Mouse (Mus musculus) heart, postnatal 14 days (tissue): Measurements from ENCODE around the gene Khdc1b. TPM values are rescaled to one million over a fixed set of nuclear protein-coding genes. Genes with fewer than 3 reads are reported as not detected.
"Not testable (repeated sequence)": the region's sequence is repeated elsewhere in the genome, so short reads cannot be mapped to it uniquely, and the experiment has no call there.

Source experiments
- DNase-seq, 2 experiments: peaks; one replicate each; pipeline ENCODE4 v3.0.0; 2021 to 2022
- intact Hi-C: fragments of 180-260 bp; cut with DNase I; formaldehyde crosslinking; loops from one replicate; pipeline ENCODE4 v1.15.1; 2025
- long read RNA-seq, 2 experiments: library from polyadenylated mRNA; stranded (forward); transcript quantifications; one replicate each; pipeline ENCODE4 v2.0.0; 2021
- total RNA-seq, 2 experiments: library from RNA; stranded (reverse); gene quantifications; 2 replicates each; pipeline ENCODE4 v1.2.3; 2021

Khdc1b gene
- total RNA-seq: not detected
- long read RNA-seq, experiment 1: 0 reads
- long read RNA-seq, experiment 2: 0 reads

GRCm38 (mm10) chr1:21383256-21383655 is at the start of gene Khdc1b:
TSS of gene Khdc1b (plus strand) at chr1:21383556.
- DNase-seq: no peak
- intact Hi-C loops: no loop called here

- intact Hi-C loops: no loop called here
- DNase-seq: no peak
Observed at GRCm38 (mm10) chr1:21335836-21336235, 47.5 kb upstream of the Khdc1b start.

- DNase-seq: no peak
- intact Hi-C loops: loop anchor here (10.0 kb wide), 1 partner anchor 406 kb away; no protein-coding TSS in a partner anchor
Observed at GRCm38 (mm10) chr1:21340745-21341144, 42.6 kb upstream of the Khdc1b start.

GRCm38 (mm10) chr1:21344253-21344652 is 39.1 kb upstream of the Khdc1b start:
- DNase-seq: peak; percentile 55 to 74
- intact Hi-C loops: loop anchor here (2.0 to 10.0 kb wide), 2 partner anchors 125 to 409 kb away; partner anchors contain the start of gene Tmem14a

GRCm38 (mm10) chr1:21344752-21345151 is 38.6 kb upstream of the Khdc1b start:
- intact Hi-C loops: loop anchor here (2.0 to 10.0 kb wide), 3 partner anchors 126 to 410 kb away; partner anchors contain the start of gene Tmem14a
- not testable (repeated sequence) for DNase-seq

GRCm38 (mm10) chr1:21349341-21349740 is 34.0 kb upstream of the Khdc1b start, which contains the start of gene Khdc1a:
TSS of gene Khdc1a (plus strand) at chr1:21349641.
- intact Hi-C loops: loop anchor here (5.0 to 10.0 kb wide), 2 partner anchors 182 to 415 kb away; no protein-coding TSS in a partner anchor
- no peak for DNase-seq

GRCm38 (mm10) chr1:21368031-21368430 is 15.3 kb upstream of the Khdc1b start, which contains the start of gene Khdc1c:
TSS of gene Khdc1c (plus strand) at chr1:21368331.
- DNase-seq, intact Hi-C loops: not testable (repeated sequence)

GRCm38 (mm10) chr1:21391138-21391671 is 7.8 kb downstream of the Khdc1b start:
- no peak for DNase-seq
- intact Hi-C loops: no loop called here

GRCm38 (mm10) chr1:21402804-21403203 is 19.4 kb downstream of the Khdc1b start:
- intact Hi-C loops: no loop called here

GRCm38 (mm10) chr1:21407266-21407665 is 23.9 kb downstream of the Khdc1b start:
- no peak for DNase-seq
- intact Hi-C loops: no loop called here

More at GRCm38 (mm10) chr1:21402804-21403203, 19.4 kb downstream of the Khdc1b start:
- DNase-seq: peak; percentile 4 to 16

GRCm38 (mm10) chr1:21411331-21412196 is 28.2 kb downstream of the Khdc1b start:
- DNase-seq: peak; percentile 20 to 62
- intact Hi-C loops: loop anchor here (2.0 to 5.0 kb wide), 2 partner anchors 556 to 857 kb away; no protein-coding TSS in a partner anchor

- no peak for DNase-seq
- intact Hi-C loops: loop anchor here (5.0 kb wide), 1 partner anchor 555 kb away; no protein-coding TSS in a partner anchor
Observed at GRCm38 (mm10) chr1:21412197-21412555, 28.8 kb downstream of the Khdc1b start.

GRCm38 (mm10) chr1:21419370-21419769 is 36.0 kb downstream of the Khdc1b start:
- DNase-seq: peak in 1 of 2 experiments; percentile 19
- intact Hi-C loops: no loop called here

GRCm38 (mm10) chr1:21425654-21426053 is 42.3 kb downstream of the Khdc1b start:
- intact Hi-C loops: no loop called here
- no peak for DNase-seq

- DNase-seq: no peak
- intact Hi-C loops: no loop called here
Observed at GRCm38 (mm10) chr1:21428079-21428478, 44.7 kb downstream of the Khdc1b start.

GRCm38 (mm10) chr1:21431666-21432065 is 48.3 kb downstream of the Khdc1b start:
- no peak for DNase-seq
- intact Hi-C loops: no loop called here

- no peak for DNase-seq
- intact Hi-C loops: no loop called here
Observed at GRCm38 (mm10) chr1:21434853-21435252, 51.5 kb downstream of the Khdc1b start.
